Mouse (Mus musculus): ENCODE measurements around the gene Slc10a7. TPM values are rescaled to one million over a fixed set of nuclear protein-coding genes. Genes with fewer than 3 reads are reported as not detected.
A peak's percentile ranks its signal among the peaks of the same experiment; 100 is the strongest.
"Not testable (repeated sequence)": the region's sequence is repeated elsewhere in the genome, so short reads cannot be mapped to it uniquely, and the experiment has no call there.

Slc10a7 gene
- total and polyA plus RNA-seq, 3 experiments: 6.6 to 23.2 (median 19.0) TPM

GRCm38 (mm10) chr8:78545153-78545817 lies 36.1 kb downstream of the Slc10a7 start:
- not testable (repeated sequence) for DNase-seq

- no peak for DNase-seq
Measured at GRCm38 (mm10) chr8:78549971-78550751, 41.0 kb downstream of the Slc10a7 start.

DNA sequence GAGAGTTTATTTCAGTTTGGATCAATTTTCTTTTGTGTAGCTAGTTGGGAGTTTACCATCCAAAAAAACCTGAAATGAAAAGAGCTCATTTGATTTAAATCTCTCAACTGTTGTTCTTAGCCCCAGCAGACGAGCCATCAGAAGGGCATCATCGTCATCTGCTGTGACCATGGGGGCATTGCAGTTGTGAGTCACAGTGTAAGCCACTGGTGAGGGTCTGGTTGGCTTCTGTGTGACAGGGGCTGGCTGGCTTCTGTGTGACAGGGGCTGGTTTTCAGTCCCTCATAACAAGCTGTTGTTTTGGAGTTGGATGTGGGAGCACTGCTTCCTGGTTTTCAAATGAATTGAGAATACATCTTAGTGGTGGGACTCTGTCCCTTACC lies 41.6 kb downstream of the Slc10a7 start:
- no peak for DNase-seq

GRCm38 (mm10) chr8:78555817-78556216 lies 46.7 kb downstream of the Slc10a7 start:
- no peak for DNase-seq

GRCm38 (mm10) chr8:78556773-78557434 lies 47.8 kb downstream of the Slc10a7 start:
- no peak for DNase-seq

DNA sequence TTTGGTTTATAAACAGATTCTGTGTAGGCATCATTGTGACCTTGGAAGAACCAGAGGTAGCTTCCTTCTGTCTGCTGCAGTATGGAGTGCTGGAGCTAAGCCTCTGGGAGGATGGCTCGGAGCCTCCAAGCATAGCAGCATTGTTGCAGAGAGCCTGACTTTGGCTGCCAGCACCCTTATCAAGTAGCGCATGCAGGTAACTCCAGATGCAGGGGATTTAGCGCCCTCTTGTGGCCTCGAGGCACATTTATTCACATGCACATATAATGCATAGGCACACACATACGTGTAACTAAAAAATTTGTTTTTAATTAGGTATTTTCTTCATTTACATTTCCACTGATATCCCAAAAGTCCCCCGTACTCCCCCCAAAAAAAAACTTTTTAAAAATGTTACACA lies 52.5 kb downstream of the Slc10a7 start:
- no peak for DNase-seq

- DNase-seq: no peak
Measured at GRCm38 (mm10) chr8:78563466-78564058, 54.4 kb downstream of the Slc10a7 start.

DNA sequence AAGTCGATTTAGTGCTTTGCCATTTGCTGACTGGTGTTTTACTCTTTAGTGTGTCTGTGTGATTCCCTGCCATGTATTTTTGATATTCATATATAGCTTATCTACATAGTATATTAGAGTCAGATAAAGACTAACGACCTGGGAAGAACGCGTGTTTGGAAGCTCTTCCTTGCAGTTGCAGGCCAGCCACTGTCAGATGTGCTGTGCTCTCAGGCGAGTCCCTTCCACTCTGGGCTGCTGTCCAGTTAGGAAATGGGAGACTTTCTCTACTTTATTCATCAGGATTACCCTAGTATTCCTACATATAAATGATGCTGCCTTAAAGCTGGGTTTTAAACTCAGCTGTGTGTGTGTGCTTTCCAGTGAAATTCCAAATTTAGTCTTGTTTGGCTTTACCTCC lies 55.1 kb downstream of the Slc10a7 start:
- no peak for DNase-seq

DNA sequence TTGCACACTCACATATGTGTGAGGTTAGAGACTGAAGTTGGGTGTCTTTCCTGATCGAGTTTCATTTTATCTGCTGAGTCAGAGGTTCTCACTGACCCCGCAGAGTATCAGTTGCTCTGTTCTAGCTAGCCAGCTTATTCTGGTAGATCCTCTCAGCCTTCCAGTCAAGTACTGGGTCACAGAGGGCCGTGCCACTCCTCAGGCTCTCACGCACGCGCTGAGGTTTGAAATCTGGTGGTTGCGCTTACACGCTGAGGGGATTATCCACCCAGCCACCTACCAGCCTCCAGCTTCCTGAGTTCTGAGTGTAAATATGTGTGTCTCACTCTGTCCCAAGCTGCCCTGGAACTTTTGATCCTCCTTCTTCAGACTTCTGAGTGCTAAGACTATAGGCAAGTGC lies 59.0 kb downstream of the Slc10a7 start:
- DNase-seq: no peak

DNA sequence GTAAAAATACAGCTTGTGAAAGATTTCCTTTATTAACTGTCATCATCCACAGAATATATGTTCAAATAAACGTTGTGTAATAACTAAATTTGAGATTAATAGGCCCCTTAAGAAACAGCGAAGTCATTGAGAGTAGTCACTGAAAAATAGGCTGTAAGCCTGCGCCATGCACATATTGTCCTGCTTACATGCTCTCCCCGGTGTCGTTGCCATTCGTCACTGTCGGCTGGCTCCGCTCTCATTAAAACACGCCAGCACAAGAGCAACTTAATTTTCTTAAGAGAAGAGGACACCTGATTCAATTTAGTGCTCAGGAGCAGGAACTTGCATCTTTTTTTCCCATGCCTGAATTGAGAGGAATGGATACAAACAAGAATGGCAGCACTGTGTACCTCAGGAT lies 62.4 kb downstream of the Slc10a7 start:
- no peak for DNase-seq

- DNase-seq: no peak
Measured at GRCm38 (mm10) chr8:78574207-78574606, 65.1 kb downstream of the Slc10a7 start.

DNA sequence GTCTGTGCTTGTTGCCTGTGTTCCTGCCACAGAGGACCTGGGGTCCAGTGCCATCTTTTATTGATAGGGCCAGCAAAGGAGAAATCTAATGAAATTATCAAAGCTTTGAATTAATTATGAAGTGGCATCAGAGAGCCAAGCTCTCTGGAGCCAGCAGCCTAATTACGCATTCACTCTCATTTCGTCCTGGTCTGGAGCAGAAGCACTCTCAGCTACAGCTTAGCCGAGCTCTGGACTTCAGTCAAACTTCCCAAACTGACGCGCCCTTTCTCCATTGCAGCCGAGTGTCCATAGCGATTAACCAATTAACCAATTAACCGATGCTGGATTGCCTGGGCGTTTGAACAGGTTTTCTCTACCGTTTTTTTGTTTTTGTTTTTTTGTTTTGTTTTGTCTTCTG lies 68.4 kb downstream of the Slc10a7 start:
- DNase-seq: no peak

DNA sequence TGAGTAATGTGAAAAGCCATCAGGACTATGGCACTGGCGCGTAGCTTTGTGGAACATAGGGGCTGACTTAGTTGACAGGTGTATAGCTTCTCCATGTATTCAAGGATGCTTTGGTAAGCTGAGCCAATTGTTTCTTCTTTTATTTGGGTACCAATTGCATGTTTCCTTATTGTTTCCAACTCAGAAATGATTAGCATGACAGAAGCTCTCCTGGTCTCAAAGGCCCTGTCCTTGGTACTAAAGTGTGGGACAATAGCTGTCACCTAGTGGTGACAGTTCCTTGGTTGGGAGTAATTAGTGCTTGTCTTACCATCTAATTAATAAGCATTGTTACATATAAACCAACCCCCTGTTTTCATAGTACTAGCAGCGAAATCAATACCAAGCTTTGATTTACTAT lies 68.9 kb downstream of the Slc10a7 start:
- no peak for DNase-seq

GRCm38 (mm10) chr8:78584011-78584776 lies 75.0 kb downstream of the Slc10a7 start:
- DNase-seq: no peak

- no peak for DNase-seq
Measured at GRCm38 (mm10) chr8:78584863-78585262, 75.7 kb downstream of the Slc10a7 start.

GRCm38 (mm10) chr8:78595481-78595908 lies 86.3 kb downstream of the Slc10a7 start:
- DNase-seq: peak; percentile 35

- peak; percentile 32 for DNase-seq
Measured at GRCm38 (mm10) chr8:78598237-78598636, 89.1 kb downstream of the Slc10a7 start.

DNA sequence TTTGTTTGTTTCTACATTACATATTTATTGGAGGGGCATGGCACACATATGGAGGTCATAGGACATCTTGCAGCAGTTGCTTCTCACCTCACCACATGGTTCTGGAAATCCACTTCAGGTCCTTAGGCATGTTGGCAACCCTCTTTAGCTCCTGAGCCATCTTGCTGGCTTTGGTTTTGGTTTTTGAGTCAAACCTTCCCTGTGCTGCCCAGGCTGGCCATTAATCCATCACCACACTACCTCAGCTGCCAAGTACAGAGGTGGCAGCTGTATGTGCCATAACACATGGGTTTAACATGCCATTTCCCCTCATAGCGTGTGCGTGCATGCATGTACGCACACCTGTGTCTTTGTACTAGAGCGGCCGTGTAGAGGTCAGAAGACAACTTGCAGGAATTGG lies 93.9 kb downstream of the Slc10a7 start:
- no peak for DNase-seq

DNA sequence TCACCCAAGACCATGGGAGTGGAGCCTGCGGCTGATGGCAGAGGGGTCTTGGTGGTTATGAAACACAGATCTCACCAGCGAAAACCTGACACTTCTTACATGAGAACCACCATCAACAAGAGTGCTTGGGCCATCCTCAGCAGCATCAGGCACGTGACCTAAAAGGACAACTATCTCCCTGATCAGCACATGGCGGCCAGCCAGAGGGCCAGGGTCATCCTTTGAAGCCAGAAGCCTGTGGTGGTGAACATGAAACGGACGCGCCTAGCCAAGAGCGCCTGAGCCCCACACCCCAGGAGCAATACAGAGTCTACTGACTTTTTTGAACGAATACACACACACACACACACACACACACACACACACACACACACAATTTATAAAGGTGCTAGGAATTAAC lies 95.3 kb downstream of the Slc10a7 start:
- peak; percentile 44 for DNase-seq

DNA sequence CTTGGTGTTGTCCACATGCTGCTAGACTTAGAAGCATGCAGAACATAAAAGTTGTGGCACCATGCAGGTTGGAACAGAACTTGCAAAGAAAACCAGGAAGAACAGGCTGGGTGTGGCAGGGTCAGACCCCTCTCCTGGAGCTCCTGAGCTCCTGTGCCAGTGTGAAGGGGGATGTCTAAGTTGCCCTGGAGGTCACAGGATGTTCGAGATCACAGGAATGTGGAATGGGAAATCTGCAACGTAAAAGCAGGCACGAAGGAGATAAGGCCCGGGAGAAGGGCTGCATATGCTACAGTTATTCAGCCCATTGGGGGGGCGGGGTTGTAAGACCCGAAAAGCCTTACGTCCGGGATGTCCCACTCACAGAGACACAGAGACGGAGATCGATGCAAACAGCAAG lies 100.2 kb downstream of the Slc10a7 start:
- DNase-seq: no peak

DNA sequence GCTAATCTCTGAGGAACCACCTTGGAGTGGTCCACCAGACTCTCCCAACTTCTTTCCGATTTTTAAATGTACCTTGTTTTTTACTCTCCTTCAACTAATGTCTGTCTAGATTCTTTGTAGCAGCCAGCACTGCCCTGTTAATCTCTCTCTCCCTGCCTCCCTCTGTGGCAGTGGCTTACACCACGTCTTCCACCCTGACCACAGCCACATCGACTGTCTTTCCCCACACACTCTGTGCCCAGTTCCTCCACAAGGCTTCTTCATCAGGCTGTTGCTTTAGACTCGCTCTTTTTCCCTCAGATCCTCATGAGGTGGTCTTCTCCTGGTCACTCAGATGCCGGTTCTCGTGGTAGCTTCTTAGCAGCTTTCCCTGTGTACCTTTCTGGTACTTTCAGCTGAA lies 101.9 kb downstream of the Slc10a7 start:
- no peak for DNase-seq

- DNase-seq: no peak
Measured at GRCm38 (mm10) chr8:78622362-78622761, 113.2 kb downstream of the Slc10a7 start.

Data from adrenal gland, adult 2 months (tissue).